In genomic region chr9:27121254-27121653, GRCm38 (mm10) we compare ENCODE assay signal across 12 mouse cellular contexts. TPM values are rescaled to one million over a fixed set of nuclear protein-coding genes. Genes with fewer than 3 reads are reported as not detected.
"Had no signal": no experiment of that assay in that cellular context is flagged by ENCODE, and none has a peak within 500 bp of the region (broad histone marks: within the 10 kb centered on the region; RNA-seq: fewer than 3 reads in every experiment).

No protein-coding gene starts in this region.

- H3K4me1 ChIP-seq: limb, embryonic 15.5 days had no signal

- DNase-seq: kidney, adult 11 months; layer of hippocampus, adult 9-11 months; layer of hippocampus, postnatal 36 days; lung, adult 18-20 months; thymus, postnatal 4 days had no signal

- H3K36me3 ChIP-seq: limb, embryonic 15.5 days; midbrain, embryonic 12.5 days; neural tube, embryonic 13.5 days had no signal

- H3K27ac ChIP-seq: limb, embryonic 15.5 days; liver, embryonic 14.5 days; midbrain, embryonic 12.5 days; neural tube, embryonic 13.5 days; stomach, postnatal 0 days had no signal

- H3K9me3 ChIP-seq: limb, embryonic 15.5 days; midbrain, embryonic 12.5 days; neural tube, embryonic 13.5 days had no signal

- H3K27me3 ChIP-seq: limb, embryonic 15.5 days; midbrain, embryonic 12.5 days; neural tube, embryonic 13.5 days had no signal

- ATAC-seq: midbrain, embryonic 16.5 days had no signal

- H3K4me3 ChIP-seq: limb, embryonic 15.5 days; midbrain, embryonic 12.5 days; neural tube, embryonic 13.5 days had no signal

- H3K9ac ChIP-seq: limb, embryonic 15.5 days; liver, embryonic 14.5 days; midbrain, embryonic 12.5 days; neural tube, embryonic 13.5 days had no signal

- H3K4me2 ChIP-seq: limb, embryonic 15.5 days; midbrain, embryonic 12.5 days; neural tube, embryonic 13.5 days had no signal

RNA-seq across cellular contexts. Expression of gene Jam3, which starts 34.0 kb away (rescaled TPM):
- total RNA-seq: megakaryocyte-erythroid progenitor cell, adult 5-6 weeks had no signal
